Mouse (Mus musculus): ENCODE data around the gene Anxa5. TPM values are rescaled to one million over a fixed set of nuclear protein-coding genes. Genes with fewer than 3 reads are reported as not detected.
A peak's percentile ranks its signal among the peaks of the same experiment; 100 is the strongest.

Anxa5 gene
- polyA plus RNA-seq, 1 experiment from 2014 or later = 291 TPM

- Histone ChIP-seq H3K27ac (0 out of 2 replicates have a peak overlapping the region, but pooled peaks have one; percentile 31), H3K9me3 (replicated peaks; ENCODE audit: low read length) (no peaks in the 10 kb centered on the region), H3K36me3 (ENCODE audit: insufficient read depth, low read length) (no peaks in the 10 kb centered on the region), H3K4me3 (replicated peaks; ENCODE audit: low read depth, low read length) (no peak overlapping the region), H3K4me1 (replicated peaks; ENCODE audit: insufficient read depth, low read length) (0 out of 2 replicates have a peak, but pooled peaks cover 3% of the 10 kb centered on the region), H3K27me3 (ENCODE audit: insufficient read depth, low read length) (no peaks in the 10 kb centered on the region), H3K4me2 (ENCODE audit: low read length) (peak overlapping the region; percentile 27), H3K9ac (ENCODE audit: low read depth, low read length) (no peak overlapping the region)
- no peak for TF ChIP-seq CTCF (IDR thresholded peaks at IDR 0.05; ENCODE audit: low read depth)
- 24% methylated on average over 9 of the region's 9 CpGs for WGBS
- ATAC-seq (replicated peaks; ENCODE audit: low FRiP score, low read depth) (no peak), DNase-seq (ENCODE audit: low spot score) (peak; percentile 44)
These were observed 7.2 kb upstream of the Anxa5 start for GRCm38 (mm10) chr3:36482940-36483339.

GRCm38 (mm10) chr3:36481776-36482193 is 6.1 kb upstream of the Anxa5 start:
- no peak for TF ChIP-seq CTCF (IDR thresholded peaks at IDR 0.05; ENCODE audit: low read depth)
- ATAC-seq (replicated peaks; ENCODE audit: low FRiP score, low read depth) (0 out of 2 replicates have a peak, but pooled peaks have one; percentile 55), DNase-seq (ENCODE audit: low spot score) (peak; percentile 85)
- no peaks in the 10 kb centered on the region for H3K27me3 ChIP-seq (ENCODE audit: insufficient read depth, low read length)
- peak overlapping the region; percentile 87 for H3K27ac ChIP-seq
- WGBS = 21% methylated on average over 11 of the region's 11 CpGs
- H3K9me3 ChIP-seq (replicated peaks; ENCODE audit: low read length) = no peaks in the 10 kb centered on the region
- H3K36me3 ChIP-seq (ENCODE audit: insufficient read depth, low read length) = no peaks in the 10 kb centered on the region
- H3K4me1 ChIP-seq (replicated peaks; ENCODE audit: insufficient read depth, low read length) = peaks cover 7% of the 10 kb centered on the region; the same call in 1 of the 2 replicates
- no peak overlapping the region for H3K4me3 ChIP-seq (replicated peaks; ENCODE audit: low read depth, low read length)
- peak overlapping the region; percentile 43; the same call in 1 of the 2 replicates for H3K9ac ChIP-seq (ENCODE audit: low read depth, low read length)
- H3K4me2 ChIP-seq (ENCODE audit: low read length) = peak overlapping the region; percentile 19; the same call in 1 of the 2 replicates

GRCm38 (mm10) chr3:36480486-36480885 is 4.8 kb upstream of the Anxa5 start:
- H3K27ac ChIP-seq = no peak overlapping the region
- DNase-seq (ENCODE audit: low spot score) = no peak

GRCm38 (mm10) chr3:36478776-36479175 is 3.1 kb upstream of the Anxa5 start:
- no peak for TF ChIP-seq CTCF (IDR thresholded peaks at IDR 0.05; ENCODE audit: low read depth)
- Histone ChIP-seq H3K9ac (ENCODE audit: low read depth, low read length) (no peak overlapping the region), H3K4me1 (replicated peaks; ENCODE audit: insufficient read depth, low read length) (peaks cover 9% of the 10 kb centered on the region; the same call in 1 of the 2 replicates), H3K4me2 (ENCODE audit: low read length) (no peak overlapping the region), H3K27ac (0 out of 2 replicates have a peak overlapping the region, but pooled peaks have one; percentile 20), H3K9me3 (replicated peaks; ENCODE audit: low read length) (no peaks in the 10 kb centered on the region), H3K4me3 (replicated peaks; ENCODE audit: low read depth, low read length) (no peak overlapping the region), H3K36me3 (ENCODE audit: insufficient read depth, low read length) (no peaks in the 10 kb centered on the region), H3K27me3 (ENCODE audit: insufficient read depth, low read length) (no peaks in the 10 kb centered on the region)
- ATAC-seq (replicated peaks; ENCODE audit: low FRiP score, low read depth) (no peak), DNase-seq (ENCODE audit: low spot score) (peak; percentile 27)
- 60% methylated on average over 8 of the region's 8 CpGs for WGBS

More at GRCm38 (mm10) chr3:36480486-36480885, 4.8 kb upstream of the Anxa5 start:
- Histone ChIP-seq H3K4me3 (replicated peaks; ENCODE audit: low read depth, low read length) (no peak overlapping the region), H3K27me3 (ENCODE audit: insufficient read depth, low read length) (no peaks in the 10 kb centered on the region), H3K9me3 (replicated peaks; ENCODE audit: low read length) (no peaks in the 10 kb centered on the region), H3K9ac (ENCODE audit: low read depth, low read length) (no peak overlapping the region), H3K4me2 (ENCODE audit: low read length) (no peak overlapping the region), H3K4me1 (replicated peaks; ENCODE audit: insufficient read depth, low read length) (peaks cover 9% of the 10 kb centered on the region; the same call in 1 of the 2 replicates), H3K36me3 (ENCODE audit: insufficient read depth, low read length) (no peaks in the 10 kb centered on the region)
- no peak for TF ChIP-seq CTCF (IDR thresholded peaks at IDR 0.05; ENCODE audit: low read depth)
- WGBS = 64% methylated on average over 2 of the region's 2 CpGs
- no peak for ATAC-seq (replicated peaks; ENCODE audit: low FRiP score, low read depth)

GRCm38 (mm10) chr3:36476261-36477155 is 814 bp upstream of the Anxa5 start:
- Histone ChIP-seq H3K4me3 (replicated peaks; ENCODE audit: low read depth, low read length) (peak overlapping the region; percentile 69), H3K4me1 (replicated peaks; ENCODE audit: insufficient read depth, low read length) (peaks cover 6% of the 10 kb centered on the region; the same call in 1 of the 2 replicates), H3K27me3 (ENCODE audit: insufficient read depth, low read length) (no peaks in the 10 kb centered on the region), H3K9me3 (replicated peaks; ENCODE audit: low read length) (no peaks in the 10 kb centered on the region), H3K27ac (peak overlapping the region; percentile 89), H3K9ac (ENCODE audit: low read depth, low read length) (peak overlapping the region; percentile 78), H3K36me3 (ENCODE audit: insufficient read depth, low read length) (no peaks in the 10 kb centered on the region), H3K4me2 (ENCODE audit: low read length) (peak overlapping the region; percentile 72)
- ATAC-seq (replicated peaks; ENCODE audit: low FRiP score, low read depth) (no peak), DNase-seq (ENCODE audit: low spot score) (peak; percentile 49)
- TF ChIP-seq CTCF (IDR thresholded peaks at IDR 0.05; ENCODE audit: low read depth) = no peak
- 12% methylated on average over 20 of the region's 20 CpGs for WGBS

GRCm38 (mm10) chr3:36474938-36475483 is 683 bp downstream of the Anxa5 start:
- peak overlapping the region; percentile 77 for H3K9ac ChIP-seq (ENCODE audit: low read depth, low read length)
- peak overlapping the region; percentile 69 for H3K4me3 ChIP-seq (replicated peaks; ENCODE audit: low read depth, low read length)
- H3K9me3 ChIP-seq (replicated peaks; ENCODE audit: low read length) = no peaks in the 10 kb centered on the region
- peaks cover 6% of the 10 kb centered on the region; the same call in 1 of the 2 replicates for H3K4me1 ChIP-seq (replicated peaks; ENCODE audit: insufficient read depth, low read length)
- H3K27ac ChIP-seq = peak overlapping the region; percentile 91
- no peak; the same call in 1 of the 2 replicates for ATAC-seq (replicated peaks; ENCODE audit: low FRiP score, low read depth)
- no peak for TF ChIP-seq CTCF (IDR thresholded peaks at IDR 0.05; ENCODE audit: low read depth)
- peak; percentile 77 for DNase-seq (ENCODE audit: low spot score)
- H3K4me2 ChIP-seq (ENCODE audit: low read length) = peak overlapping the region; percentile 72
- no peaks in the 10 kb centered on the region for H3K36me3 ChIP-seq (ENCODE audit: insufficient read depth, low read length)
- WGBS = under 1% methylated on average over 24 of the region's 24 CpGs
- no peaks in the 10 kb centered on the region for H3K27me3 ChIP-seq (ENCODE audit: insufficient read depth, low read length)

All from kidney, postnatal 0 days (tissue).